In genomic region chr13:51417796-51418195, GRCm38 (mm10) we compare ENCODE assay signal across 8 mouse cellular contexts. TPM values are rescaled to one million over a fixed set of nuclear protein-coding genes. Genes with fewer than 3 reads are reported as not detected.
DNase-seq lines count a peak whose midpoint lies in the region; ATAC-seq and TF ChIP-seq lines count a peak whose summit lies in the region.

No protein-coding gene starts in this region.

- peak overlapping the region; percentile 61 for H3K27ac ChIP-seq in gastrocnemius, adult 2 months
- no peak overlapping the region for H3K27ac ChIP-seq in forebrain, embryonic 11.5 days (ENCODE audit: low read depth, low read length)
- H3K27ac ChIP-seq in hindbrain, embryonic 14.5 days = peak overlapping the region; percentile 77
- peak overlapping the region; percentile 80 for H3K27ac ChIP-seq in midbrain, embryonic 10.5 days (replicated peaks)

- WGBS in forebrain, embryonic 11.5 days = 47% methylated on average over 6 of the region's 6 CpGs
- WGBS in hindbrain, embryonic 14.5 days = 54% methylated on average over 6 of the region's 6 CpGs
- WGBS in midbrain, embryonic 10.5 days = 72% methylated on average over 6 of the region's 6 CpGs

- DNase-seq in gastrocnemius, adult 2 months = no peak
- DNase-seq in gastrocnemius, postnatal 10 days = no peak
- DNase-seq in forebrain, embryonic 11.5 days (ENCODE audit: low spot score) = no peak
- DNase-seq in hindbrain, embryonic 14.5 days (ENCODE audit: low spot score) = no peak
- DNase-seq in midbrain, embryonic 10.5 days (ENCODE audit: low spot score) = no peak
- DNase-seq in ovary, postnatal 10 days (ENCODE audit: low spot score) = no peak
- DNase-seq in ovary, adult 18-20 months (ENCODE audit: low spot score) = no peak
- DNase-seq in layer of hippocampus, adult 18-20 months (ENCODE audit: low spot score in 2 of 2) = no peak

- H3K9me3 ChIP-seq in forebrain, embryonic 11.5 days (ENCODE audit: control insufficient read depth, low read length) = peaks cover 5% of the 10 kb centered on the region; the same call in 1 of the 2 replicates
- no peaks in the 10 kb centered on the region for H3K9me3 ChIP-seq in hindbrain, embryonic 14.5 days (ENCODE audit: control insufficient read depth, low read length)
- peaks cover 17% of the 10 kb centered on the region for H3K9me3 ChIP-seq in midbrain, embryonic 10.5 days (replicated peaks)

- no peaks in the 10 kb centered on the region for H3K36me3 ChIP-seq in forebrain, embryonic 11.5 days (ENCODE audit: control insufficient read depth, insufficient read depth, low read length)
- H3K36me3 ChIP-seq in hindbrain, embryonic 14.5 days (replicated peaks; ENCODE audit: control insufficient read depth, insufficient read depth) = no peaks in the 10 kb centered on the region
- peaks cover 25% of the 10 kb centered on the region for H3K36me3 ChIP-seq in midbrain, embryonic 10.5 days

- no peaks in the 10 kb centered on the region for H3K27me3 ChIP-seq in forebrain, embryonic 11.5 days (ENCODE audit: control insufficient read depth, insufficient read depth, low read length)
- H3K27me3 ChIP-seq in hindbrain, embryonic 14.5 days (ENCODE audit: control insufficient read depth, insufficient read depth, low read length) = no peaks in the 10 kb centered on the region
- no peaks in the 10 kb centered on the region for H3K27me3 ChIP-seq in midbrain, embryonic 10.5 days (ENCODE audit: low read depth, poor library complexity, severe bottlenecking)

- H3K4me1 ChIP-seq in forebrain, embryonic 11.5 days (replicated peaks; ENCODE audit: control insufficient read depth, insufficient read depth, low read length) = peaks cover 6% of the 10 kb centered on the region; the same call in 1 of the 2 replicates
- peaks cover 16% of the 10 kb centered on the region for H3K4me1 ChIP-seq in hindbrain, embryonic 14.5 days (replicated peaks; ENCODE audit: control insufficient read depth, insufficient read depth, low read length)
- H3K4me1 ChIP-seq in midbrain, embryonic 10.5 days = peaks cover 27% of the 10 kb centered on the region

- H3K4me3 ChIP-seq in gastrocnemius, adult 2 months = 0 out of 2 replicates have a peak overlapping the region, but pooled peaks have one; percentile 5
- peak overlapping the region; percentile 19 for H3K4me3 ChIP-seq in forebrain, embryonic 11.5 days (ENCODE audit: low read depth, low read length)
- H3K4me3 ChIP-seq in hindbrain, embryonic 14.5 days (replicated peaks; ENCODE audit: low read length) = 0 out of 2 replicates have a peak overlapping the region, but pooled peaks have one; percentile 0
- H3K4me3 ChIP-seq in midbrain, embryonic 10.5 days = peak overlapping the region; percentile 44

- intact Hi-C loops in gastrocnemius, adult 2 months (cut with DNase I) = loop anchor here (1.0 to 5.0 kb wide), 3 partner anchors 227 to 470 kb away; partner anchors contain the start of gene Spin1

- H3K9ac ChIP-seq in forebrain, embryonic 11.5 days (ENCODE audit: low read length) = peak overlapping the region; percentile 61
- peak overlapping the region; percentile 48 for H3K9ac ChIP-seq in hindbrain, embryonic 14.5 days

- TF ChIP-seq CTCF in gastrocnemius, adult 2 months (IDR thresholded peaks at IDR 0.05) = no peak

- ATAC-seq in forebrain, embryonic 11.5 days (replicated peaks; ENCODE audit: low FRiP score) = no peak; the same call in 1 of the 2 replicates
- no peak for ATAC-seq in hindbrain, embryonic 14.5 days (ENCODE audit: low FRiP score)

- H3K4me2 ChIP-seq in forebrain, embryonic 11.5 days (ENCODE audit: low read depth, low read length, severe bottlenecking) = peak overlapping the region; percentile 43
- H3K4me2 ChIP-seq in hindbrain, embryonic 14.5 days (replicated peaks) = peak overlapping the region; percentile 45

RNA-seq across cellular contexts. Expression of gene S1pr3, which starts 9.4 kb away (rescaled TPM):
- total RNA-seq in gastrocnemius, adult 2 months (2021) = 1 to 10 TPM; 3.3 to 4.4 TPM
- 10 to 100 TPM; 14.6 to 21.7 TPM for total RNA-seq in gastrocnemius, postnatal 10 days (2021)
- 47.2 and 48.4 TPM in 2 replicates for polyA plus RNA-seq in forebrain, embryonic 11.5 days (2014; fragmentation: Nextera tagmentation; extraction: Ambion mirVana)
- 14.4 and 14.6 TPM in 2 replicates for polyA plus RNA-seq in hindbrain, embryonic 14.5 days (2014; fragmentation: Nextera tagmentation; extraction: Ambion mirVana)
- 47.5 and 53.4 TPM in 2 replicates for polyA plus RNA-seq in midbrain, embryonic 10.5 days (2016; fragmentation: Nextera tagmentation; extraction: Ambion mirVana)
- 1 to 10 TPM; 4.8 to 6.2 TPM for total RNA-seq in layer of hippocampus, adult 18-20 months (2021)
